Mouse (Mus musculus) retina, postnatal 1 day (tissue): Measurements from ENCODE around the gene 5730409E04Rik.

Experiments used
- DNase-seq: peaks from one replicate; pipeline ENCODE4 v3.0.0-alpha.2; 2012

5730409E04Rik gene

DNA sequence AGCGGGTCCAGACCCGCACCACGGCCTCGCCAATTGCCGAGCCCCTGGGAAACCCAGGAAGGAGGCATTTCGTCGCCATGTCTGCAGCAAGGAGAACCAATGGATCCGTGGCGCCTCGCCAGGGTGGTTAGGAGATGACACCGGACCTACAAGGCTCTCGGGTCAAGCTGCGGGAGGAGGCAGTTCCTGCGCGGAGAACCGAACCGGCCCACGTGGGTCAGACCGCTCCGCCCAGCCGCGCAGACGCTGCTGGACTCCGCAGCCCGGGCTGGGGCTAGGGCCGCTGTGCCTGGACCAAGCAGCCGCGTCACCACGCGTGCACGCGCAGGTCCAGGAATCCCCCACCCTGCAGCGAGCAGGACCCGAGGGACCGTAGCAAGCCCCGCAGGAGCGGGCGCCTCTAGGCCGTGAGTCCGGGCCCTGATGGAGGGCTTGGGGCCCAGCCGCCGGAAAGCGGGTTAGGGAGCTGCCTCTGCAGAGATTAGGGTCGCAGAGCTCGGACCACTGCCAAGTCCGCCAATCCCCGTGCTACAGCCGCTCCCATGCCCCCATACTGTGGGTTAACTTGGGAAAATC is at the start of gene 5730409E04Rik:
5730409E04Rik (plus strand) TSS at position 213 of the 576 bp plus-strand sequence.
- DNase-seq: peak; percentile 81

DNA sequence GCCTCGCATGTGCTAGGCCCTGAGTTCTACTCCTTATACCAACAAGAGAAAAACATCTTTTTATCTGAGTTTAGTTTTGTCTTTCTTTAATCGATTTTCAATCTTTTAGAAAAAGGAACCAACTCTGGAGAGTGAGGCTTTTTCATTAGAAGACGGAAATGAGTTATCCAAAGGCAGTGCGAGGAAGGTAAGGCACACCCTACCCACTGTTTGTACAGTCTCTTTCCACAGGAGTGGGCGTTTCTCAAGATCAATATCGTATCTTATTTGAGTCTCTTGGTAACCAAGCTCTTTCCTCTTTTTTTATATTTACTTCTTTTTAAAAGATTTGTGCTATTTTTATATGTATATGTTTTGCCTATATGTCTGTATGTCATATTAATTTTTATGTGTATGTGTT is 45.8 kb upstream of the 5730409E04Rik start:
- DNase-seq: no peak

GRCm38 (mm10) chr4:126567243-126567642 is 42.4 kb upstream of the 5730409E04Rik start:
- DNase-seq: no peak

- DNase-seq: no peak
Measured at GRCm38 (mm10) chr4:126569783-126570182, 39.8 kb upstream of the 5730409E04Rik start.

- no peak for DNase-seq
Measured at GRCm38 (mm10) chr4:126576281-126576680, 33.3 kb upstream of the 5730409E04Rik start.

- DNase-seq: no peak
Measured at GRCm38 (mm10) chr4:126577920-126578319, 31.7 kb upstream of the 5730409E04Rik start.

- no peak for DNase-seq
Measured at GRCm38 (mm10) chr4:126579077-126579476, 30.5 kb upstream of the 5730409E04Rik start.

DNA sequence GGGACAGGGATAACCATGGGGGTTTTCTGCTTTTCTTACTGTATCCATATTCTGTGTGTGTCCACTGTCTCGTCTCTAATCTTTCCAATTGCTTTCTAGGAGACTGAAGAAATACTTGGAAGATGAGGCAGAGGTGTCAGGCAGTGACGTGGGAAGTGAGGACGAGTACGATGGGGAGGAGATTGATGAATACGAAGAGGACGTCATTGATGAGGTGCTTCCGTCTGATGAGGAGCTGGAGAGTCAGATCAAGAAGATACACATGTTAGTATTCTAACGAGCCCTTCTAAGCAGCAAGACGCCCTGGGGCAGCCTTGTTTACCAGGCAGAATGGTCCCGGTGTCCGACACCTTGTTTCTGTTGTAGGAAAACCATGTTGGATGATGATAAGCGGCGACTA is 23.9 kb upstream of the 5730409E04Rik start:
- no peak for DNase-seq

GRCm38 (mm10) chr4:126592039-126592438 is 17.6 kb upstream of the 5730409E04Rik start:
- DNase-seq: no peak

DNA sequence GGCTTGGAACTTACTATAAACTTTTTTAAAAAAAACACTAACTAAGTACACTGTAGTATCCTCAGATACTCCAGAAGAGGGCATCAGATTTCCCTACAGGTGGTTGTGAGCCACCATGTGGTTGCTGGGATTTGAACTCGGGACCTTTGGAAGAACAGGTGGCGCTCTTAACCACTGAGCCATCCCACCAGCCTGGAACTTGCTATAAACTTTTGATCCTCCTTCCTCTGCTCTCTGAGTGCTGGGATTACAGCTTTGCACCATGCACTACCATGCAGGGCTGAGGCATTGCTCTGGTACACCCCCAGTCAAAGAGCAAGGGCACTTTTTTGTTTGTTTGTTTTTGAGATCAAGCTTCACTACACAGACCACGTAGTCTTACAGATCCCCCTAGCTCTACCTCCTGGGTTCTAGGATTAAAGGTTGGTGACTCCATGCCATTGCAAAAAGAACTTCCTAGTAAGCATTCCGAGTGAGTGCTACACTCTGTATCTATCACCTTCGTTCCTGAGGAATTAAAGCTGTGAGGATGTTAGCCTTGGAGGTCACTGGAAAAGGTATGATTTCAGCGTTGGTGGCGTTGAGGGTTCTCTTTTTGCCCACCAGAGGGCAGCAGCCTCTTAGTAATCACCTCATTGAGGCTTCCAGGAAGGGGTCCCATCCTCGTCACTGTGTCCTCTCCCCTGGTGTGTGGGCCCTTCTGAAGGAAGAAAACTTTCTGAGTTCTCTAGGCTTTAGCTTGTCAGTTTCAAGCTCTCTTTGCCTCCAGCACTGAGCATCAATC is 9.5 kb upstream of the 5730409E04Rik start:
- DNase-seq: peak; percentile 80

DNA sequence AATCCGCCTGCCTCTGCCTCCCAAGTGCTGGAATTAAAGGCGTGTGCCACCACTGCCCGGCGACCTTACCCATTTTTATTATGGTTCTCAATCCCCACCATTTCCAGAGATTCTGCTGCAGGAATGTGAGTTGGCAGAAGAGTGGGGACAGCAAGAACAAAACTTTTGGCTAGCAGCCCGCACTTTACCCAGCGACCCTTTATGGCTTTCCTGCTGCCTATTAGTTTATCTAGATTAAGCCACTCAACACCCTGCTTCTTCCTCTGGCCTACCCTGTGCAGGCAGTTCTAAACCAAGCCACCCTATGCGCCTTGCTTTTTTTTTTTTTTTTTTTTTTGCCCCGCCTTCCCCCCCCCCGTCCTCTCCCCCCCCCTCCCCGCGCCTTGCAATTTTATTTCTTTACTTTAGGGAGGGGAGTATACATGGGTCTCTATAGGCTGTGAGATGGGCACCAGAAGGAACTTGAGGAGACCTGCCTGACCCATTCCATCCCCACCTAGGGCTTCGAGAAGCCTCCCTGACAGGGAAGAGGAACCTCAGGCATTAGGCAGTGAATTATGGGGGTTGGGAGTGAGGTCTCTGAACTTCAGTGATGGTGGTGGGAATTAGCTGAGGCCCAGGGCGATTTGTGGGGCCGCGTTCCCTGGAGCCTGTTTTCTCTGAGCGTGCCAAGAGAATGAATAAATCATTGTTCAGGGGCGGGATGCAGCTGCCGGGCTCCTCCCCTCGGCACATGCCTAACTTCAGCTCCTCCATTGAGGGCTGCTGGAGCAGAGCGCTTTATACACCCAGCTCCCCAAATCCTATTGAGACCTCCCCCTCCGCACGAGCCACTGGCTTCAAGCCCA is 7.8 kb upstream of the 5730409E04Rik start:
- DNase-seq: peak; percentile 89

- no peak for DNase-seq
Measured at GRCm38 (mm10) chr4:126602445-126602762, 7.2 kb upstream of the 5730409E04Rik start.

- no peak for DNase-seq
Measured at GRCm38 (mm10) chr4:126604141-126604540, 5.5 kb upstream of the 5730409E04Rik start.

DNA sequence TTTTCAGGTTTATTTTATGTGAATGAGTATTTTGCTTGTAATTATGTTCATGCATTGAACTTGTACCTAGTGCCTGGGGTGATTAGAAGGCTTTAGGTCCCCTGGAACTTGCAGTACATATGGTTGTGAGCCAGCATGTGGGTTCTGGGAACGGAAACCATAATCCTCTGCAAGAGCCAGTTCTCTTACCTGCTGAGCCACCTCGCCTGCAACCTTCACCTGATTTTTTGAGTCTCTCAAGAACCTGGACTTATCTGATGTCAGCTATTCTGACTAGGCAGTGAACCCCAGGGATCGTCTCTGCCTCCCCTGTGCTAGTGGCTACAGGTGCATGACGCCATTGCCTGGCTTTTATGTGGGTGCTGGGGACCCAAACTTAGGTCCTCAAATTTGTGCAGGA is 3.9 kb upstream of the 5730409E04Rik start:
- no peak for DNase-seq

DNA sequence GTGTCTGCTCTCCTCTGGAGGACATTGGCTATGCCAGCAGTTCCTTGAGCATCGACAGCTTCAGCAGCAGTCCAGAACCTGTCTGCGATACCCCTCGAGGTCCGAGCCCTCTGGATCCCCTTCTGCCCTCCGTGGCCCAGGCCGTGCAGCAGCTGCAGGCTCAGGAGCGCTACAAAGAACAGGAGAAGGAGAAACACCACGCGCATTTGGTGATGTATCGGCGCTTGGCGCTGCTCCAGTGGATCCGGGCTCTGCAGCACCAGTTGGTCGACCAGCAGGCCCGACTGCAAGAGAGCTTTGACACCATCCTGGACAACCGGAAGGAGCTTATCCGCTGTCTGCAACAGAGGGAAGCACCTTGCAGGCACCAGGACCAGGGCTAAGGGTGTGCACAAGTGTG is 2.4 kb downstream of the 5730409E04Rik start:
- no peak for DNase-seq

DNA sequence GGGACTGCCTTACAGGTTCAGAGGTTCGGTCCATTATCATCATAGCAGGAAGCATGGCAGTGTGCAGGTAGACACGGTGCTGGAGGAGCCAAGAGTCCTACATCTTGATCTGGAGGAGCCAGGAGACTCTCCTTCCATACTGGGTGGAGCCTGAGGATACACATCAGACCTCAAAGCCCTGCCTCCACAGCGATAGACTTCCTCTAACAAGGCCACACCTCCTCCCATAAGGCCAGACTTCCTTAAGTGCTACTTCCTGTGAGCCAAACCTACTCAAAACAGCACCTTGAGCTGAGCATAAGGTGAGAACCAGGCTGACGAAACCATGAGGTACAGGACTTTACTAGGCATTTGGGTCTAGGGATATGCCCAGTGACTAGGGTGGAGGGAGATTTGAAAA is 6.7 kb downstream of the 5730409E04Rik start:
- no peak for DNase-seq

GRCm38 (mm10) chr4:126619691-126620330 is 10.2 kb downstream of the 5730409E04Rik start:
- DNase-seq: peak; percentile 71

- peak; percentile 32 for DNase-seq
Measured at GRCm38 (mm10) chr4:126620349-126620874, 10.8 kb downstream of the 5730409E04Rik start.

DNA sequence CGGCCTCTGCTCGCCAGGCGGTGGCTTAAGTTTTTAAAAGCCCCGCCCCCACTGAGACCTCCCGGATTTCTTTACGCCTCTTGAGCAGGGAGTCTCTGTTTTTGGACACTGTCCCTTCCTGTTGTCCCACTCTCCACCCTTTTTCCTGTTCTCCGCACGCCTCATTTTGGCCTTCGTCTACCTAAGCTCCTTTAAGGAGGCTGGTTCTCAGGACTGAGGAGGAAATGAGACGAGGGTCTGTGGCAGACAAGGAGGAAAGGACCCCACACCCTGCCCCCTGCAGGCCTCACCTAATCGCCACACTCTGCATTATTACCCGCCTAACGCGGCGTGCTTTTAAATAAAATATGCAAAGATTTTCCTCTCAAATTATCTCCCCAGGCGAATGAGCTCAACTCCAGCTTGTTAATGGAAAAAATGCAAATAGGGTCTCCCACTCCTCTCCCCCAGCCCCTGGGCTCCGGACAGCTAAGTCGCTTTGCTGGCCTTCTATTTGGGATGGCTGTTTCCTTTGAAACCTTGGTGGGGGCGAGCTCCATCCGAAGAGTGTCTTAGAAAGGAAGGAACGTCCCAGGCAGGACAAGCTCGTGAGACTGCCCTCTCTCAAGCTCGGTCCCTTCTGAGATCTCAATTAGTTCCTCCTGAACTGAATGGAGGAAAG is 17.5 kb downstream of the 5730409E04Rik start:
- DNase-seq: peak; percentile 50

GRCm38 (mm10) chr4:126631922-126632321 is 22.3 kb downstream of the 5730409E04Rik start:
- DNase-seq: no peak

GRCm38 (mm10) chr4:126632668-126633067 is 23.1 kb downstream of the 5730409E04Rik start:
- DNase-seq: no peak

DNA sequence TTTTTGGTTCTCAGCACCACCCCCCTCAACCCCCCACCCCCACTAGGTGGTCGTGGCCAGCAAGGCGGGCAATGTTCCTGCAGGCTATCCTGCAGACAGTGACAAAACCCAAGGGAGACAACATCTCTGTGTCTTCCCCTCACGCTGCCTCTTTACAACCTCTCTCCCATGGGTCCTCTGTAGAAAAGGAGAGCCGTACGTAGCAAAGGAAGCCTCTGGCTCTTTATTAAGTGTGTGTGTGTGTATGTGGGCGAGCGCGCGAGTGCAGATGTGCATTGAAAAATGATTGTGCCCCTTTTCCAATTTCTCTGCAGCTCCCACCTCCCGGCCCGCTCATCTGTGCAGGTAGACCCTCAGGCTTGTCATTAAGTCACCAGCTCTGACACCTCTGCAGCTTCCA is 26.7 kb downstream of the 5730409E04Rik start:
- no peak for DNase-seq
